Mouse (Mus musculus) spleen, postnatal 4 days (tissue): ENCODE measurements around the gene Vopp1.
"Not testable (repeated sequence)": the region's sequence is repeated elsewhere in the genome, so short reads cannot be mapped to it uniquely, and the experiment has no call there.

Experiments used
- DNase-seq, 2 experiments: peaks; one replicate each; pipeline ENCODE4 v3.0.0; 2022; ENCODE audit warnings: low spot score in 2 of 2

Gene Vopp1

DNA sequence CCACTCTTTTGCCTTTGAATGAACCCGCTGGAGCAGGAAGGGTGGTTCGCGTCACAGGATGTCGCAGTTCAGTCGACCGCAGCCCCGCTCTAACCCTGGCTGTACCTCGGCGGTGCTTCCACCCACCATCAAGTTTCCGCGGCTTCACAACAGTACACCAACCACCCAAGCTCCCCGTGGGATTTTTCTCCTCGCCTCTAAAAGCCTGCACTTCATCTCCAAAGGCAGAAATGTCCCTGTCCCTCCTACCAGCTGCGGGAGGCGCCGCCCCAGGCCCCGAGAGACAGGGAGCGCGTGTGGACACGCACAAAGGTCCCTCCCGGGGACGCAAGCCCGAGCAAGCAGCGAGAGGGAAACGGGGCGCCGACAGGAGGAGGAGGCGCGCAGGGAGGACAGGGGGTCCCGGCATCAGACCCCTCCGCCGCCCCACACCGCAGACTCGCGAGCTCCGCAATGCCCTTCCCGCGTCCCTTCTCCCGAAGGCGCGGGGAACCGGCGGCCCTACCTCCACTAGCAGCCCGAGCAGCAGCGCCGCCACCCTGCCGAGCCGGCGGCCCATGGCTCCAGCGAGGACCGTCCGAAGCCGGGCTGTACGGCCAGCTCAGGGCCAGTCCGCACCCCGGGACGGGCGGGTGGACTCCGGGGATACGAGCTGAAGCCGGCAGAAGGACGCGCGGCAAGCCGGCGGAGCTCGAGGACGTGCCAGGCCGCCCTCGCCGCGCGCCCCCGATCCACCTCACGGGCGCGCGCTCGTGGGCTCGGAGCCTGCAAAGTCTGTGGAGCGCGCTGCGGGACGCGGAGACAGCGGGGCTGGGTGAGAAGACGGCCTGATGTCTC is at the start of gene Vopp1:
Gene Vopp1 (minus strand): TSS at position 738 of the 837 bp plus-strand sequence.
- DNase-seq = peak; percentile 75 to 89

DNA sequence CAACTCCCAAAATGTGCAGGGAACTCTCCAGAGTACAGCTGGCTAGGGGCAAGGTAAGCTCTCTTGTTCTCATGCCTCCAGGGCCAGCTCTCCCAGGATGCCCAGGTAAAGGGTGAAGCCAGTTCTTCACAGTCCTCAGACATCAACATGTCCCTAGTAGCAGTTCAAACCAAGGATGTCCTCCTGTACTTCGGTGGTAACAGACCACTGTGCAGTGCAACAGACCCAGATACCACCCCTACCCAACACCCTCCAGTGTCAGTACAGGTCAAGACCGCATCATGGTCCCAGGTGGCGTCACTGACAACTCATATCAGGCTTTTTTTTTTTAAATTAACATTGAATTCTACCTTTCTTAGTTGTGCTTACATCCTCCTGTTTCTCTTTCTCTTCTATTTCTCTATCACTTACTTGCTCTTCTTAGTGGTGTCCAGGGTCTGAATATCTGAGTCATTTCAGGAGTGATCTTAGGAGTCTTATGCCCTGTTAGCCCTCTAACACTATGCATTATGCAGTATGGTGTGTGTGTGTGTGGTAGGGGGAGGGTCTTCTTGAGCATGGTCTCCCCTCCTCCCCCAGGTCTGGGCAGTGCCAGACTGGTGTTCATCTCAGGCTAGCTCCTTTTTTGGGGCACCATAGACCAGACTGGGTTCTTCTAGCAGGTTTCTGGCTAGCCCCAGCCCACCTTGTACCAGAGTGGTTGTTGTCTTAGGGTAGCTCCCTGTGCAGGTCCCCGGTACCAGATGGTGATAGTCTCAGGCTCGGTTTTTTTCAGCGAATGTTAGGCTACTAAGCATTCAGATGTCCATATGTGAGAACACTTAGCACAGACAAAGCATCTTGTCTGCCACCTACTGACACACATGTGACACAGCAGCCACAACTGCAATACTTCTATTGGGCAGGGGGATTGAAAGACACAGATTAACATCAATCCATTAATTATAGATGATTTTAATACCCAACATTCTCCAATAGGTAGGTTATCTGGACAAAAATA is 34.4 kb upstream of the Vopp1 start:
- DNase-seq = peak; percentile 28 to 59

- DNase-seq = not testable (repeated sequence)
Observed at GRCm38 (mm10) chr6:57851177-57851576, 26.2 kb upstream of the Vopp1 start.

DNA sequence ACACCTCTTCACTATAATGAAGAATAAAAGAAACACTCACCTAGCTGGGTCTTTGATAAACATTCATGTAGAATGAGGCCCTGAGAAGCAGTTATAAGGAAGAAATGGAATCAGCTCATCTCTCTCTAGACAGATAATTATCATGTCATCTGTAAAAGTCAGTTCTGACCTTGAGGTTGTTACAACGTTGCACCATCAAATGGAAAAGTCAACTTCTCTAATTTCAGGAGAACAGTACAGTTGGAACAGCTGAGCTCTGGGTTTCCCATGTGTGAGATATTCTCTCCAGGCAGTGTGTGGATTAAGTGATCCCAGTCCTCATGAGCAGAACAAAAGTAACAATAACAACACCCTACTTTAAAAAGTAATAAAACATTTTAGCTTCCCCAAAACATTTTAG is 25.3 kb upstream of the Vopp1 start, which contains the start of gene Vmn1r21:
Gene Vmn1r21 (minus strand): TSS at position 58 of the 400 bp plus-strand sequence.
- DNase-seq = no peak

GRCm38 (mm10) chr6:57839693-57840408 is 14.9 kb upstream of the Vopp1 start:
- DNase-seq = no peak

- DNase-seq = no peak
Observed at GRCm38 (mm10) chr6:57825259-57825715, 328 bp upstream of the Vopp1 start.

- no peak for DNase-seq
Observed at GRCm38 (mm10) chr6:57823461-57823860, 1.5 kb downstream of the Vopp1 start.

GRCm38 (mm10) chr6:57822648-57823410 is 2.1 kb downstream of the Vopp1 start:
- no peak for DNase-seq

DNA sequence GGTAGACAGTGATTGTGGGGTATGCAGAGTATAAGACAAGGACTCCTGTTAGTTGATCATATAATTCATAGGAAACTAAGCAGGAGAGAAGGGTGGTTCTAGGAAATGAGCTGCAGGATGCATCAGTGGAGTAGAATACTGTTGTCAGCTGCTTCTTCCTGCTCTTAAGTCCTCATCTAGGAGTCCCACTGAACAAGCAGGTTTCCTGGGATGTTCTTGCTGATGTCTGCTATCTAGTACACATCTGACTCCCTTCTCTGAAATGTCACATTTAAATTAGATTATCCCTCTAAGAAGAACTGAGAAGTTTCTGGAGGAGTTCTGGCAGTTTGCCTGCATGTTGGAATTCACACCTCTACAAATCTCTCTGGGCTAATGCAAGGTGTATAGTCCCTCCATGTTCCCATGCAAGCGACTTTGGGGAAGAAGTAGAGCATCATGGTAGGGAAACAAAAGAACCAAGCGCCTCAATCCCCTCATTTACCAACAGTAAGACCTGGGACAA is 10.5 kb downstream of the Vopp1 start:
- no peak for DNase-seq

GRCm38 (mm10) chr6:57811748-57812730 is 12.9 kb downstream of the Vopp1 start:
- DNase-seq = no peak

- DNase-seq = no peak
Observed at GRCm38 (mm10) chr6:57805218-57806069, 19.5 kb downstream of the Vopp1 start.

GRCm38 (mm10) chr6:57803130-57803529 is 21.8 kb downstream of the Vopp1 start:
- no peak for DNase-seq

GRCm38 (mm10) chr6:57798986-57799385 is 26.0 kb downstream of the Vopp1 start:
- DNase-seq = no peak

- DNase-seq = no peak
Observed at GRCm38 (mm10) chr6:57796853-57797423, 28.0 kb downstream of the Vopp1 start.

- peak in 1 of 2 experiments; percentile 23 for DNase-seq
Observed at GRCm38 (mm10) chr6:57795835-57796234, 29.1 kb downstream of the Vopp1 start.

- not testable (repeated sequence) for DNase-seq
Observed at GRCm38 (mm10) chr6:57792821-57793220, 32.1 kb downstream of the Vopp1 start.

DNA sequence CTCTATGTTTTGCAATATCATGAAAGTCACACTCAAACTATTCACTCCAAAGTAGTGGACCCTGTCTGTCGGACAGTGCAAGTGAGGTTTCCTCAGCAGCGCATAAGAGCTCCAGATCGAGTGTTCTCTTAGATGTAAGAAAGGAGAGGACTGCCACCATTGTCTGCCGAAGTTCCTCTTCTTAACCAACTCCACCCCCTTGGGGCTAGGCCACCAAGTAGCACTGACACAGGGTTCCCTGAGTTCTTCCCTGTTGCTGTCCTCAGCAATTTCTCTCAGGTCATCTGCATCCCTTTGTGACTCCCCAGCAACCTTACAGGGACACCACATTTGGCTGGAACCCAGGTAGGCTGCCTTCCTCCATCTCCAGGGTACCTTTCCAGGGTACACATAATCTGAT is 34.4 kb downstream of the Vopp1 start:
- DNase-seq = no peak

DNA sequence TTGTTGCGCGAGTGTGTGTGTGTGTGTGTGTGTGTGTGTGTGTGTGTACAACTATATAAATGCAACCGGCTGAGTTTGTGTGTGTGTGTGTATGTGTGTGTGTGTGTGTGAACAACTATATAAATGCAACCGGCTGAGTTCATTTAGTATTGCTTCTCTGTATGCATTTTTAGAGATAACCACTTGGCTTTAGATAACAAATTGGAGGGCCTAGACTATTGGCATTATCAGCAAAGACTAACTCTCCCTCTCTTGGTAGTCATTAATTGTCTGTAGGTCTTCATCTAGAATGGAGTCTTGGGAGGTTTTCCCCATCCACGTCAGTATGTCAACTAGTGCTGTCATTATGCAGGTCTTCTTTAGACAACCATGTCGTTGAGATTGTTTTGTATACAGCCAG is 37.6 kb downstream of the Vopp1 start:
- DNase-seq = no peak
